8 mouse cellular contexts compared by ENCODE assay signal in genomic region chr8:111741556-111741955, GRCm38 (mm10). TPM values are rescaled to one million over a fixed set of nuclear protein-coding genes. Genes with fewer than 3 reads are reported as not detected.
DNase-seq lines count a peak whose midpoint lies in the region; ATAC-seq lines count a peak whose summit lies in the region.

No protein-coding gene starts in this region.

- H3K4me3 ChIP-seq in heart, embryonic 10.5 days, result peak overlapping the region; percentile 96
- peak overlapping the region; percentile 98 for H3K4me3 ChIP-seq in embryonic facial prominence, embryonic 10.5 days
- H3K4me3 ChIP-seq in hindbrain, embryonic 16.5 days (ENCODE audit: low read length), result peak overlapping the region; percentile 86

- H3K9ac ChIP-seq in hindbrain, embryonic 16.5 days (ENCODE audit: low read depth, low read length), result peak overlapping the region; percentile 95

- H3K27me3 ChIP-seq in heart, embryonic 10.5 days (ENCODE audit: insufficient read depth, poor library complexity, severe bottlenecking), result no peaks in the 10 kb centered on the region
- H3K27me3 ChIP-seq in embryonic facial prominence, embryonic 10.5 days (replicated peaks; ENCODE audit: low read depth, poor library complexity, severe bottlenecking), result peaks cover 6% of the 10 kb centered on the region; the same call in 1 of the 2 replicates
- H3K27me3 ChIP-seq in hindbrain, embryonic 16.5 days (replicated peaks; ENCODE audit: control insufficient read depth, insufficient read depth, low read length), result no peaks in the 10 kb centered on the region

- no peak overlapping the region for H3K27ac ChIP-seq in heart, embryonic 10.5 days
- 0 out of 2 replicates have a peak overlapping the region, but pooled peaks have one; percentile 96 for H3K27ac ChIP-seq in embryonic facial prominence, embryonic 10.5 days (replicated peaks)
- H3K27ac ChIP-seq in hindbrain, embryonic 16.5 days (ENCODE audit: low read depth, low read length), result no peak overlapping the region; the same call in 1 of the 2 replicates

- intact Hi-C loops in heart, postnatal 14 days (cut with DNase I), result no loop called here

- no peaks in the 10 kb centered on the region for H3K9me3 ChIP-seq in heart, embryonic 10.5 days
- H3K9me3 ChIP-seq in embryonic facial prominence, embryonic 10.5 days, result no peaks in the 10 kb centered on the region
- no peaks in the 10 kb centered on the region for H3K9me3 ChIP-seq in hindbrain, embryonic 16.5 days (ENCODE audit: control insufficient read depth, low read length)

- DNase-seq in heart, embryonic 10.5 days (ENCODE audit: low spot score), result no peak
- DNase-seq in heart, postnatal 14 days, result no peak
- no peak for DNase-seq in embryonic facial prominence, embryonic 10.5 days (ENCODE audit: low spot score)
- peak; percentile 64 for DNase-seq in lung, postnatal 10 days
- DNase-seq in thymus, postnatal 4 days, result no peak
- no peak for DNase-seq in thymus, adult 18-20 months

- H3K4me2 ChIP-seq in hindbrain, embryonic 16.5 days (ENCODE audit: low read length), result peak overlapping the region; percentile 88

- H3K4me1 ChIP-seq in heart, embryonic 10.5 days, result peaks cover 93% of the 10 kb centered on the region
- peaks cover 91% of the 10 kb centered on the region for H3K4me1 ChIP-seq in embryonic facial prominence, embryonic 10.5 days
- peaks cover 74% of the 10 kb centered on the region for H3K4me1 ChIP-seq in hindbrain, embryonic 16.5 days (ENCODE audit: control insufficient read depth, insufficient read depth, low read depth, low read length)

- peaks cover 5% of the 10 kb centered on the region; the same call in 1 of the 2 replicates for H3K36me3 ChIP-seq in heart, embryonic 10.5 days
- H3K36me3 ChIP-seq in embryonic facial prominence, embryonic 10.5 days (replicated peaks), result peaks cover 28% of the 10 kb centered on the region
- H3K36me3 ChIP-seq in hindbrain, embryonic 16.5 days (ENCODE audit: control insufficient read depth, insufficient read depth, low read length), result no peaks in the 10 kb centered on the region

- 84% methylated on average over 6 of the region's 6 CpGs for WGBS in heart, embryonic 10.5 days
- 76% methylated on average over 6 of the region's 6 CpGs for WGBS in embryonic facial prominence, embryonic 10.5 days
- 71% methylated on average over 6 of the region's 6 CpGs for WGBS in hindbrain, embryonic 16.5 days

- no peak for ATAC-seq in hindbrain, embryonic 16.5 days
- ATAC-seq in granulocyte monocyte progenitor cell, adult 5-6 weeks (replicated peaks; ENCODE audit: poor library complexity, severe bottlenecking), result no peak

RNA-seq across cellular contexts. Expression of gene Bcar1, which starts 2.1 kb away (rescaled TPM):
- polyA plus RNA-seq in heart, embryonic 10.5 days (2016; fragmentation: Nextera tagmentation; extraction: Ambion mirVana), result 53.2 and 54.4 TPM in 2 replicates
- total RNA-seq in heart, postnatal 14 days (2021), result 10 to 100 TPM; 27.1 to 35.7 TPM
- 61.1 and 62.4 TPM in 2 replicates for polyA plus RNA-seq in embryonic facial prominence, embryonic 10.5 days (2016; fragmentation: Nextera tagmentation; extraction: Ambion mirVana)
- 37.6 and 50.0 TPM in 2 replicates for polyA plus RNA-seq in hindbrain, embryonic 16.5 days (2015; fragmentation: Nextera tagmentation; extraction: Ambion mirVana)
- not detected in 2 replicates for total RNA-seq in granulocyte monocyte progenitor cell, adult 5-6 weeks (2014; fragmentation: Nextera tagmentation)
- not detected in 2 replicates for total RNA-seq in granulocyte monocyte progenitor cell, adult 5-6 weeks (2017)

RNA-seq across cellular contexts. Expression of gene Ctrb1, which starts 50.7 kb away (rescaled TPM):
- not detected in 2 replicates for polyA plus RNA-seq in heart, embryonic 10.5 days (2016; fragmentation: Nextera tagmentation; extraction: Ambion mirVana)
- not detected for total RNA-seq in heart, postnatal 14 days (2021)
- polyA plus RNA-seq in embryonic facial prominence, embryonic 10.5 days (2016; fragmentation: Nextera tagmentation; extraction: Ambion mirVana), result not detected in 2 replicates
- not detected in 2 replicates for polyA plus RNA-seq in hindbrain, embryonic 16.5 days (2015; fragmentation: Nextera tagmentation; extraction: Ambion mirVana)
- not detected in 2 replicates for total RNA-seq in granulocyte monocyte progenitor cell, adult 5-6 weeks (2014; fragmentation: Nextera tagmentation)
- not detected in 2 replicates for total RNA-seq in granulocyte monocyte progenitor cell, adult 5-6 weeks (2017)
